Mouse (Mus musculus) liver, embryonic 15.5 days (tissue): ENCODE results near the gene Pdik1l. TPM values are rescaled to one million over a fixed set of nuclear protein-coding genes. Genes with fewer than 3 reads are reported as not detected.

Experiments
- ATAC-seq: fragments of 200-750 bp; cut with Nextera tagmentation; 2 replicates; pipeline ENCODE4 v1.8.0; 2017; ENCODE audit warnings: moderate number of reproducible peaks, mild to moderate bottlenecking, moderate library complexity; ENCODE audit not compliant: insufficient read depth
- H3K27ac ChIP-seq: fragments of 300-500 bp; sonication (generic); replicated peaks from 2 replicates; pipeline ENCODE4 v1.5.1; 2015; ENCODE audit warnings: mild to moderate bottlenecking, inconsistent platforms
- H3K27me3 ChIP-seq: fragments of 300-500 bp; sonication (generic); 2 replicates; pipeline ENCODE4 v1.6.1; 2015; ENCODE audit warnings: mild to moderate bottlenecking, inconsistent platforms
- H3K36me3 ChIP-seq: fragments of 300-500 bp; sonication (generic); replicated peaks from 2 replicates; pipeline ENCODE4 v1.6.1; 2015; ENCODE audit warnings: moderate library complexity, mild to moderate bottlenecking, inconsistent platforms
- H3K4me1 ChIP-seq: fragments of 300-500 bp; sonication (generic); replicated peaks from 2 replicates; pipeline ENCODE4 v1.6.1; 2015; ENCODE audit warnings: inconsistent platforms
- H3K4me2 ChIP-seq: fragments of 300-500 bp; sonication (generic); 2 replicates; pipeline ENCODE4 v1.6.1; 2015; ENCODE audit warnings: moderate library complexity, mild to moderate bottlenecking, inconsistent platforms
- H3K4me3 ChIP-seq: fragments of 300-500 bp; sonication (generic); replicated peaks from 2 replicates; pipeline ENCODE4 v1.5.1; 2015; ENCODE audit warnings: mild to moderate bottlenecking, inconsistent platforms
- H3K9ac ChIP-seq: fragments of 300-500 bp; sonication (generic); 2 replicates; pipeline ENCODE4 v1.6.1; 2015; ENCODE audit warnings: moderate library complexity, mild to moderate bottlenecking, inconsistent platforms
- H3K9me3 ChIP-seq: fragments of 300-500 bp; sonication (generic); replicated peaks from 2 replicates; pipeline ENCODE4 v1.6.1; 2016; ENCODE audit warnings: inconsistent platforms
- WGBS: fragments of 180-500 bp; shearing (Covaris S2); methylation state at CpG from one replicate; pipeline ENCODE4 v1.1.7; 2015; ENCODE audit warnings: mixed read lengths; ENCODE audit not compliant: insufficient replicate concordance; 5-methylcytosine and 5-hydroxymethylcytosine counted together
- polyA plus RNA-seq: library from polyadenylated mRNA; unstranded; fragments of >200 nt; fragmentation: Nextera tagmentation; extraction: Ambion mirVana; gene quantifications from 2 replicates; pipeline ENCODE4 v1.2.1, GENCODE M21; 2015

Pdik1l gene
- polyA plus RNA-seq, 1 experiment from 2014 or later, result 9.8 TPM

DNA sequence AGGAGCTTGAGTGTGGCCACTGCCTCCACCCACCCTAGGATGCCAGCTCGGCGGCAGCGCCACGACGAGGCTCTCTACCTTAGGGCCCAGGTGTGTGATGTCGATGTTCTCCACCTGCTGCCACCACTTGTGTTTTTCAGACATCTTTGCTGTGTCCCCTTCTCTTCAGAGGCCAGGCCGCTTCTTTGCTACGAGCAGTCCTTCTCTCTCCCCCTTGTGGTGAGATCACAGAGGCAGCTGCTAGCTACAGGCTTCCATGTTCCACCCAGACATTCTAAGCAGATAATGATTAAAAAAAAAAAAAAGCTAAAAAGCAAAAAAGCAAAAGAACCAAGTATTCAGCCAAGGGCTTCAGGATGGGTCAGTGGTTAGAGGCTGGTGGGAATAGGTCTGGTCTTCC, 60.5 kb downstream of the Pdik1l start, which contains the start of gene Catsper4:
Gene Catsper4 (minus strand): TSS at position 190 of the 400 bp plus-strand sequence.
- peaks cover 10% of the 10 kb centered on the region for H3K27me3 ChIP-seq
- H3K27ac ChIP-seq, result no peak within 1 kb of the TSS
- no peaks in the 10 kb centered on the region for H3K9me3 ChIP-seq
- ATAC-seq, result no peak
- no peak within 1 kb of the TSS for H3K9ac ChIP-seq
- peaks cover 5% of the 10 kb centered on the region for H3K4me1 ChIP-seq
- no peaks in the 10 kb centered on the region for H3K36me3 ChIP-seq
- WGBS, result 72% methylated on average over 8 of the region's 8 CpGs
- no peak within 1 kb of the TSS for H3K4me2 ChIP-seq
- no peak within 1 kb of the TSS for H3K4me3 ChIP-seq

Other genes starting within 250 kb of the Pdik1l start
- gene Zfp683, start 234.1 kb downstream of the Pdik1l start, polyA plus RNA-seq, result not detected in 2 replicates
- gene Crybg2, start 227.1 kb downstream of the Pdik1l start, polyA plus RNA-seq, result 0.59 TPM in 1 of 2 replicates, not detected in the other
- 47.4 and 51.5 TPM in 2 replicates for gene Cd52, start 192.8 kb downstream of the Pdik1l start, polyA plus RNA-seq
- 1.8 and 2.1 TPM in 2 replicates for gene Ubxn11, start 185.3 kb downstream of the Pdik1l start, polyA plus RNA-seq
- 151 and 166 TPM in 2 replicates for gene Sh3bgrl3, start 159.1 kb downstream of the Pdik1l start, polyA plus RNA-seq
- 37.0 and 37.6 TPM in 2 replicates for gene Cep85, start 100.8 kb downstream of the Pdik1l start, polyA plus RNA-seq
- not detected in 2 replicates for gene Gm7534, start 84.9 kb downstream of the Pdik1l start, polyA plus RNA-seq
- not detected in 2 replicates for gene Catsper4, start 60.5 kb downstream of the Pdik1l start, polyA plus RNA-seq
- gene Cnksr1, start 49.5 kb downstream of the Pdik1l start, polyA plus RNA-seq, result 0.10 TPM in 2 replicates
- gene E130218I03Rik, start 44.2 kb downstream of the Pdik1l start, polyA plus RNA-seq, result 0.16 TPM in 1 of 2 replicates, not detected in the other
- gene Zfp593, start 42.3 kb downstream of the Pdik1l start, polyA plus RNA-seq, result 5.4 and 5.8 TPM in 2 replicates
- gene Gm30191, start 41.0 kb downstream of the Pdik1l start, polyA plus RNA-seq, result not detected in 2 replicates
- gene Grrp1, start 33.8 kb downstream of the Pdik1l start, polyA plus RNA-seq, result 0.46 and 1.0 TPM in 2 replicates
- gene Trim63, start 27.2 kb upstream of the Pdik1l start, polyA plus RNA-seq, result 0.24 and 0.31 TPM in 2 replicates
- 0.06 TPM in 1 of 2 replicates, not detected in the other for gene Slc30a2, start 55.3 kb upstream of the Pdik1l start, polyA plus RNA-seq
- 0.09 and 0.22 TPM in 2 replicates for gene Extl1, start 96.0 kb upstream of the Pdik1l start, polyA plus RNA-seq
- 5.4 and 6.8 TPM in 2 replicates for gene Pafah2, start 108.4 kb upstream of the Pdik1l start, polyA plus RNA-seq
- gene Stmn1, start 180.4 kb upstream of the Pdik1l start, polyA plus RNA-seq, result 398 and 432 TPM in 2 replicates
- 7.8 and 8.4 TPM in 2 replicates for gene Paqr7, start 208.8 kb upstream of the Pdik1l start, polyA plus RNA-seq
- gene Aunip, start 223.1 kb upstream of the Pdik1l start, polyA plus RNA-seq, result 14.0 and 18.9 TPM in 2 replicates
- 39.6 and 40.3 TPM in 2 replicates for gene Mtfr1l, start 247.5 kb upstream of the Pdik1l start, polyA plus RNA-seq